Mouse (Mus musculus) thymus, postnatal 4 days (tissue): ENCODE measurements around the gene Mrps15.
"Not testable (repeated sequence)": the region's sequence is repeated elsewhere in the genome, so short reads cannot be mapped to it uniquely, and the experiment has no call there.

Experiments
- DNase-seq: peaks from one replicate; pipeline ENCODE4 v3.0.0; 2021

Mrps15 gene

DNA sequence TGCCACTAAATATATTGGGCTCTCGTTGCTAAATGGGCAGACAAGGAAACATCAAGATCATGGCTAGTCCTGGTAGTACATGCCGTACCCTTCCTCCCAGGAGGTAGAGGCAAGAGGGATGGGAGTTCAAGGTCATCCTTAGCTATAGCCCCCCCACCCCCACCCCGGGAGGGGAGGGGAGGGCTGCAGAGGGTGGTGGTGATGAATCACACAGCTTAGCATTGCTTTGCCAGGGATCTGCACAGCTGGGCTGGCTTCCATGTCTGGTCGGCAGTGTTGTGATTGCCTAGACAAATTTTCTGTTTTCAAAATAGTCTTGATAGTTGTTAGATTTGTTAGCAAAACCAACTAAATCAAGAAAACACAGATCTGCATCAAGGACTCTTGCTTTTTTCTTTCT lies 32.5 kb downstream of the Mrps15 start:
- DNase-seq: no peak

DNA sequence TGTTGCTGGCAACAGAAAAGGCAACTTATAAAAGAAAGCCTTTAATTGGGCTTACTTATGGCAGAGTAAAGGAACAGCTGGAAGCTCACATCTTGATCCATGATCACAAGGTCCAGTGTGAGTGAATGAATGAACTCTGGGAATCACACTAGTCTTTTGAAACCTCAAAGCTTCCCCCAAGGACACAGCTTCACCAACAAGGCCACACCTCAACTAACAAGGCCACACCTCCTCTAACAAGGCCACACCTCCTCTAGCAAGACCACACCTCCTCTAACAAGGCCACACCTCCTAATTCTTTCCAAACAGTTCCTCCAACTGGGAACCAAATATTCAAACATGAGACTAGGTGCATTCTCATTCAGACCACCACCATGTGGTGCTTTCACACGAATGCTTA lies 34.9 kb downstream of the Mrps15 start:
- no peak for DNase-seq

DNA sequence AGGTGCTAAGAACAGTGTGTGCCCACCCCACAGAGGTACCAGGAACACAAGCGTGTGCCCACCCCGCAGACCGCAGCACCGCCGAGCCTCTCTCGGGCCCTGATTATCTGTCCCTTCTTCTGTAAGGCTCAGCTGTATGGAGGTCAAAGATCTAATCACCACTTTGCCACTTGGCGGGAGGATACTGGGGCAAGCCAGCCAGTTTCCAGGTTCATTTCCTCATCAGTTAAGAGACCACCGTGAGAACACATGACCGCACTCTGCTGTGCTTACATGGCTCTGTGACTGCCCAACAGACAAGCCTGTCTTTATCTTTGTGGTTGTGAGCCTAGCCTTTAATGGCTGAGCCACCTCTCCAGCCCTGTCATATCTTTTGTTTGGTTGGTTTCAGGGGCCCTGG lies 36.3 kb downstream of the Mrps15 start:
- DNase-seq: no peak

DNA sequence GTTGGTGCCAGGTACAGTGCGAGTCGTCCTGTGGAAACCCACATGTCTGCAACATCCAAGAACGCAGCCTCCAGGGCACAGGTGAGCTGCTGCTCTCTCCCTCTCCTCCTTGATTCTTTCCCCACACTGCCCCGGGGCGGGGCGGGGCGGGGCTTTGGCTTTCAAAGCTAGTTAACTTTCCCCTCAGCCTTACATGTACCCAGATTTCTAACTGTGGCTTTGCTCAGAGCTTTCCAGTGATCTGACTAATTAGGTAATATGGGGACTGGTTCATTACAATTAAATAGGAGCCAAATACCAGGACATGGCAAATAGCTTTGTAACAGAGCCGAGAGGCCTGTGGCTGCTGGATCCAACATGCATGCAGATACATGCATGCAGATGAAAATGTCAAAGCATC lies 37.7 kb downstream of the Mrps15 start:
- no peak for DNase-seq

DNA sequence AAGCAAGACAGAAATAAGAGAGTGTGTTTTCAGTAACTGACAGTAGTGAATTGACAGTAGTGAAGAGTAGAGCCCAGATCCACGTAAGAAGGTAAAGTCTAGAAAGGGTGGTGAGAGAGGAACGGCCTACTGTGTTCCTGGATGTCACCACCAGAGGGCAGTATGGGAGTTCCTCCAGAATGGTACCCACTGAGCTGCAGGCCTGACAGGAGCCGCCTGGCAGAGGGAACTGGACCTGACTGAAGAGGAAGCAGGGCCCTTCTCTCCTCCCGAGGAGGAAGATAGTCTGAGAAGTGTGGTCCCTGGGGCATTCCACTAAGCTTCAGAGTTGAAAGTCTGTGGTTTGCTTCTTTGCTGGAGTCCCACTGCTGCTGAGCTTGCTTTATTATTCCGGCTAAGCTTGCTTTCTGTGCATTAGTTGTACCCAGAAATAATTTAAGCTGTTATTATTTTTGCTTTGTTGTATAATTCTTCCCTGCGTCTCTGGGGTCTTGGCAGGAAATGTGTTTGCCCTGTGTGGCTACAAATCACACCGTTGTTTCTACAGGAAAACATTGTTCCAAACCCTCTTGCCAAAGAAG lies 39.4 kb downstream of the Mrps15 start:
- peak; percentile 89 for DNase-seq

DNA sequence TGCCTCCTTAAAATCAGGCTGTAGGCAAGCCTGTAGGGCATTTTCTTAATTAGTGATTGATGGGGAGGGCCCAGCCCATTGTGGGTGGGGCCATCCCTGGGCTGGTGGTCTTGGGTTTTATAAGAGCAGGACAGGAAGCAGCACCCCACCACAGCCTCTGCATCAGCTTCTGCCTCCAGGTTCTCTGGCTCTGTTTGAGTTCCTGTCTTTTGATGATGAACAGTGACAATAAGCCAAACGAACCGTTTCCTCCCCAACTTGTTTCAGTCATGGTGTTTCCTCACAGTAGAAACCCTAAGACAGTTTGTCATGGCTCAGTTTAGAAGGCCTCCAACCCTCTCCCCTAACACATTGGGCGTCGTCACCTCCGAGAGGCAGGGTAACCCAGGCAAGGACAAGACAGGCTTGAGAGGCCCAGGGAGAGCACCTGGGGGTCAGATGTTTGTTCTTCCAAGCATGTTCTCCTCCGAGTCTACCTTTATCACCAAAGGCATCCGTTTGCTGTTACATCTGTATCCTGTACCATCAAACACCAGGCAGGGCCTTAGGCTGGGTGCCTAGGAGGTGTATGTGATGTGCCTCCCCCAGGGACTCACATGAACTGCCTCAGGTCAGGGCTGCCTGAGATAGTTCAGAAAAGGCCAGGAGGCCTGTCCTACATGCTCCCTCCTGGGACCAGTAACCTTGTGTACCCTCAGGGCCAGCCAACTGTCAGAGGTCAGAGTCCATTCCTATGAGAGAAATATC lies 43.5 kb downstream of the Mrps15 start:
- DNase-seq: peak; percentile 62

DNA sequence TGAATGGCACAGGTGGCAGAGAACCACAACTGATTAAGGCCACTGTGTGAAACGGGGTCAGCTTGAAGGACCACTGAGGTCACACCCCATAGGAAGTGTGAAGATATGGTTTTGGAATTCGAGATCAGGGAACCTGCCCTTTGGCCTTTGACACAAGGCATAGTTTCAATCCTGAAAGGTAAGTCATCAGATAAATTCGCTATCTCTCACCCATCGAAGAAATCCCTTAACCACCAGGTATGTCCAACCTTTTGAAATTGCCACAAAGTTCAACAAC lies 44.1 kb downstream of the Mrps15 start:
- no peak for DNase-seq

DNA sequence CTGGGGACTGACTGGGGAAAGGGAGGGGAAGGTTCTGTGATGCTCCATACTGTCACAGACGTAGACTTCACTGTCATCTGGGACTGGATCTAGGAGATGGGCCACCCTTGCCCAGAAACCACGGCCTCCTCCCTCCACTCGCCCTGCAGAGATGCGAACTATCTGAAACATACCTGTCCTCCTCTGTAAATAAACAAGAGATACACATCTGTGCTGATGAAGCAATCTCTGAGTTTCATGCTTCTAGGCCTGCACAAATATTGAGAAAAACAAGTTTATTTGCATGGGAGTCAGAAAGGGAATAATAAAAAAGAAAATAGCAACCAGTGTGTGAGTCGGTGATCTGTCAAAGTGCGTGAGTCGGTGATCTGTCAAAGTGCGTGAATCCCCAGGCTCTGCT lies 45.1 kb downstream of the Mrps15 start:
- DNase-seq: no peak

DNA sequence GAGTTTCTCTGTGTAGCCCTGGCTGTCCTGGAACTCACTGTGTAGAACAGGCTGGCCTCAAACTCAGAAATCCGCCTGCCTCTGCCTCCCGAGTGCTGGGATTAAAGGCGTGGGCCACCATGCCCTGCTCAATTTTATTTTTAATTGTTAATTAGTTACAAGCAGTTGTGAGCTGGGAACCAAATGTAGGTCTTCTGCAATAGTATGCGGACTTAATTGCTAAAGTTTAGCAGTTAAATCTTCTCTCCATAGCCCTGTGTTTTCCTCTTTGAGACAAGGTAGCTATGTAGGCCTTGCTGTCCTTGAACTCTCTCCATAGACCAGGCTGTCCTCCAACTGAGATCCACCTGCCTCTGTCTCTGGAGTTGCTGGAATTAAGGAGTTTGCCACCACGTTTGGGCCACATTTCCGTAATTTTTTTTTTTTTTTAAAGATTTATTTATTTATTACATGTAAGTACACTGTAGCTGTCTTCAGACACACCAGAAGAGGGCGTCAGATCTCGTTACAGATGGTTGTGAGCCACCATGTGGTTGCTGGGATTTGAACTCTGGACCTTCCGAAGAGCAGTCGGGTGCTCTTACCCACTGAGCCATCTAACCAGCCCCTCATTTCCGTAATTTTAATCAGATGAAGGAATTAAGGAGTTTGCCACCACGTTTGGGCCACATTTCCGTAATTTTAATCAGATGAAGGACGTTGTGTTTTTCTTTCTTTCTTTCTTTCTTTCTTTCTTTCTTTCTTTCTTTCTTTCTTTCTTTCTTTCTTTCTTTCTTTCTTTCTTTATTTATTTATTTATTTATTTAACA lies 49.1 kb downstream of the Mrps15 start:
- DNase-seq: not testable (repeated sequence)

DNA sequence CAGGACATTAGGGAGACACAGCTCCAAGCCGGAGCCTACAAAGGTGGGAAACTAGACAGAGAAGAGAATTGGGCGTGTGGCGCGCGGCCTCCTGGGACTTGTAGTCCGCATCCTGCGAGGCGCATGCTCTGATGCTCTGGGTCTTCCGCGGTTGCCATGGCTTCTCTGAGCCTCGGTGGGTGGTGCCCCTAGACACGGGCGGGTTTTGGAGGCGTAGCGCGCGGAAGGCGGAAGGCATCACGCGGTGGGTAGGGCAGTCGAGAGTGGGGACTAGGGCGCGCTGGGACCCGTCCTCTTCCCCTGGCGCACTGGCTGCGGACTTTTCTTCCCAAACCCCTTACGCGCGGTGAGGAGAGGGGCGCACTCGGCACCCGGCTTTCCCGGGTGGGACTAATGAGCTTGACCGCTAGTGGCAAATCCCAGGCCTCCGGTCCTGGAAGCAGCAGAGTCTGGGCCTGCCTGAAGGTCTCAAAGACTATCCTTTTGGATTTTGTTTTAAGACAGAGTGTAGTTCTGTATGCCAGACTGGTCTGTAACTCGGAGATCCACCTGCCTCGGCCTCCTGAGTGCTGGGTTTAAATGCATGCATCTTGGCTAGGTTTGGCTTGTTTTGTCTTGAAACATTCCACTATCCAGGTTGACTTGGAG lies 49.9 kb downstream of the Mrps15 start, which contains the start of gene Lsm10:
Lsm10 (plus strand) TSS at position 160 of the 648 bp plus-strand sequence.
- DNase-seq: peak; percentile 95

DNA sequence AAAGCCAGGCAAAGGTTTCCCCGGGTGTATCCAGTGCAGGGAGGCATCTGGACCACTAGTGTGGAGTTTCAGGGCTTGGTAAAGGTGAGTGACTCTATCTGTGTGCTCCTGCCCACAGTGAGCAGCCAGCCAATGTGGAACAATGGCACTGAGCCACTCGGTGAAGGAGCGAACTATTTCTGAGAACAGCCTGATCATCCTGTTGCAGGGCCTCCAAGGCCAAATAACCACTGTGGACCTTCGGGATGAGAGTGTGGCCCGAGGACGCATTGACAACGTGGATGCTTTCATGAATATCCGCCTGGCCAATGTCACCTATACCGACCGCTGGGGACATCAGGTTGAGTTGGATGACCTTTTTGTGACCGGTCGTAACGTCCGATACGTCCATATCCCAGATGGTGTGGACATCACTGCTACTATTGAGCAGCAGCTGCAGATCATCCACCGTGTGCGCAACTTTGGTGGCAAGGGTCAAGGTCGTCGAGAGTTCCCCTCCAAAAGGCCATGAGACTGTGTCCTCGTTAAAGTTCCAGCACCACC lies 51.1 kb downstream of the Mrps15 start:
- no peak for DNase-seq

DNA sequence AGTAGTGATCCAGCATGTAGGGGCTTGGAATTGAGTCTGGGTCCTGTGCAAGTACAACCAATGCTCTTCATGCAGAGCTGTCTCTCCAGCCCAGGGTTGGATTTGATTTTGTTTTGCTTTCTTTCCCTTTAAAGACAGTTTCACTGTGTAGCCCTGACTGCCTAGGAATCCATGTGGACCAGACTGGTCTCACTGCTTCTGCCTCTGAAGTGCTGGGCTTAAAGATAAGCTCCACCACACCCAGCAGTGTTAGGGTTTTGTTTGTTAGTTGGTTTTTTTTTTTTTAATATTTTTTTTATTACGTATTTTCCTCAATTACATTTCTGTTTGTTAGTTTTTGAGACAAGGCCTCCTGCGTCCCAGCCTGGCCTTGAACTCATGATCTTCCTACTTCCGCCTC lies 52.6 kb downstream of the Mrps15 start:
- no peak for DNase-seq

DNA sequence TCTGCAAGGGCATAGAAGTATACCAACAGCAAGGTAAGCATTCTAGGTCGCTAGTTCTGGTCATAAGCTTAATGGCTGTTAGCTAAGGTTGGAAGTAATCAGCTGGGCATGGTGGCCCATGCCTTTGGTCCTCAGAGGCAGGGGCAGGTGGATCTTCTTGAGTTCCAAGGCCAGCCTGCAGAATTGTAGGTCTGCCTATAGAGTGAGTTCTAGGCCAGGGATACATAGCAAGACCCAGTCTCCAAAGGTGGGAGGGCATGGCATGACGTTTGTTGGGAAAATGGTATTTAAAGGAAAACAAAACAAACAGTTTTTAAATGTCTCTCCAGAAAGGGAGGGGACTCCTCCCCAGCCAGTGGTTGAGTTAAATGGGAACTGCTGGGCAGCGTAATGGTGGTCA lies 54.0 kb downstream of the Mrps15 start:
- no peak for DNase-seq

DNA sequence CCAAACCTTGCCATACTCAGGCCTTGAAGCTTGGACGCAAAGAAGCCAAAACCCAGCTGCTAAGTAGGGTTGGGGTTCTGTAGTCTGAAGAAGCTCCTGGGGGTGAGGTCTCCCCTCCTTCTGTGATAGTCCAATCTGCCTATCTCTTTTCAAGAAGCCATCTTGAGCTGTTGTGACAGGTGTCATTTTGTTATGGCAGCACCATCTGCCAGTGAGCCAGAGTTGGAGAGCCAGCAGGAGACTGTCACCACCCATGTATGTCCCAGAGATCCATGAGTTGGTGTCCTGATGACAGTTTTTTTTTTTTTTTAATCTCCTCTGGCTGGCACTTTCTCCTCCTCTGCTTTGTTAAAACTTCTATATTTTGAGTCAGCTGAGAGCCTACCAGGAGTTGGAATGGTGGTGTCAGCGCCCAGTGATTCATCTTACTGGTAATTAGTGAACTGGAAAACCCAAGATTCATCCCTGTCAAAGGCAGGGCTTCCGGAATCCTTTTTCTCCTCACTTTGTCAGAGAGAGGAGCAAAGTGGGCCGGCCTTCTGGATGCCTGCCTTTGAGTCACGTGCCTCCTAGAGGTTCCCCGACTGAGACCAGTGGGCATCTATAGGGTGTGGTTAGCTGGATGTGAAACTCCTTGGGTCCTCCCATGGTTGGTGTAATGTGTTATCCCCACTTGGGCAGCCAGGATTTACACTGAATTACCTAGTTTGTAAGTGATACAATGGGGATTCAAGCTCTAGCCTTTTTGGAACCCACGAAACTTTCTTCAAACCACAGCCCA lies 55.5 kb downstream of the Mrps15 start:
- DNase-seq: no peak

DNA sequence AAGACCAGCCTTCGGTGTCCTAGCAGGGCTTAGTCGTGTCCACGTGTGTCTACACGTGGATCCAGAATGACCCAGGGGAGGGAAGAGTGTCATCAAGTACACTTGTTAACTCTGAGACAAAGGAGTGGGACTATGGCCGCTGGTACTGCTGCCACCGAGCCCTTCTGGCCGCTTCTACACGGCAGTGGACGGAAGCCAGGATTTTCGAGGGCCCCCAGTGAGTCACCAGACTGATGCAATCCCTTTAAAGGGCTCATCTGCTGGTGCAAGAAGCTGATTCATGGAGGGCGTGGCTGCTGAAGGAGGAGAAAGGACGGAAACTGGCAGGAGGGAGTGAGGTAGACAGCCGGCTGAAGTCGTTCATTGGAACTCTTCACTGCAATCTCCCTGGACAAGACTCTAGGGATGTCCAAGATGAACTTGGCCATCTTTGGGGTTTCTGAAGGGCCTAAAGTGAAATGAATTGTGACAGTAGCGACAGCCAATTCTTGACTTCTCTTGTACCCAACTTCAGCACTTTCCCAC lies 56.4 kb downstream of the Mrps15 start:
- DNase-seq: peak; percentile 63

DNA sequence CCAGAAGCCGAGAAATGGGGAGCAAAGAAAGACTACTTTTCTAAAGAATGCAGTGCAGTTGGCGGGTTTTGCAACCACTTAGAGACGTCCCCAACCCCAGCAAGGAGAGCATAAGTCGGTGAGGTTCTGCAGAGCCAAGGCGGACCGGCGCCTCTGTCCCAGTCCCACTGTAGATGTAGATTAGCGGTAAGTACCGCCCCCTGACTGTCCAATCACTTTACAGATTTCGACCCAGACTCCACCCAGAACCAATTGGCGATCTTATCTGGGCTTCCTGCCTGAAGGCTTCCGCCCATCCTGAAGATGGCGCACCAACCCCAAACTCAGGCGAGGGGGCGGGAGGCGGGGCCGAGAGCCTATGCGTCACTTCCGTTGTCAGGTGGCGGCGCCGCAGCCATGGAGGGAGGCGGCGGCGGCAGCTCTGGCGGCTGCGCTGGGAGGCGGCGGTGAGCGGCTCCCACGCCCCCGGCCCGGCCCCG lies 56.9 kb downstream of the Mrps15 start, which contains the start of gene Stk40:
Stk40 (plus strand) TSS at position 368 of the 479 bp plus-strand sequence.
- DNase-seq: peak; percentile 97

DNA sequence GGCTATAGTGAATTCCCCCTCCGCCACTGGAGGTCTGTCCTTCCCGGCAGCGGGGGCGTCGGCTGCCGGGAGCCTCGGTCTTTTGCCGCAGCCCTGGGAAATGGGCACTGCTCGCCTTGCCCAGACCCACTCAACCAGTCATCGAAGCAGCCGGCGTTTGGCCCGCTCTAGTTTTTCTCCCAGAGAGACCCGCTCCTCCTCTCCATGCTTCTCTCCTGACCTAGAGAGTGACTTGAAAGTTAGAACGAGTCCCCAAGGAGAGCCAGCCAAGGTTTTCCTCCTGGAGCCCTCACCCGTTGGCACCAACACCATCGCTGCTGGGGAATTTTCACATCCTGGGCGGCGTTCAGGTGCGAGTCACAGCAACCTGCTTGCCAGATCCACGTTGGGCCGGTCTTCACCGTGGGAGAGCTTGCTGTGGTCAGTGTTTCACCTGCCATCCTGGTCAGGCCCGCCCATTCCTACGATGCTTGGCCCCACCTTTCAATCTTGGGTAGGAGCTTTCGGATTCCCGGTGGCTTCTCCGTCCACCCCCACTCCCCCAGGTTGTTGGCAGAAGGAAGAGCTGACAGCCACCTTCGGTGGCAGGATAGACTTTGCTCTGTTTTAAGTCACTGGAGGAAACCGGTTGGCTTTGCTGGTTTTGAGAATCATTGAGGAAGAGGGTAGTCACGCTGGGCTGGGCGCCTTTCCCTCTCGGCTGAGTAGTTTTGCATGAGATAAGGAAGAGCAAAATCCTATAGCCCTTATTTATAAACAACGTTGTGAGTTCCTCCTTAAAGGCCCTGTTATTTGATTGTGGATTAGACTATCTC lies 57.7 kb downstream of the Mrps15 start:
- no peak for DNase-seq
